Mouse (Mus musculus) urinary bladder, adult 2 months (tissue): ENCODE measurements around the gene Iltifb. TPM values are rescaled to one million over a fixed set of nuclear protein-coding genes. Genes with fewer than 3 reads are reported as not detected.
"Not testable (repeated sequence)": the region's sequence is repeated elsewhere in the genome, so short reads cannot be mapped to it uniquely, and the experiment has no call there.

ENCODE experiments used
- DNase-seq: peaks from one replicate; pipeline ENCODE4 v3.0.0; 2022; ENCODE audit warnings: low spot score
- polyA plus RNA-seq: library from polyadenylated mRNA; depleted of rRNA; stranded (reverse); fragments of >200 nt; gene quantifications from 2 replicates; pipeline ENCODE4 v1.2.3, GENCODE M21; 2012; rRNA removed

The Iltifb gene
- not detected in 2 replicates for polyA plus RNA-seq

DNA sequence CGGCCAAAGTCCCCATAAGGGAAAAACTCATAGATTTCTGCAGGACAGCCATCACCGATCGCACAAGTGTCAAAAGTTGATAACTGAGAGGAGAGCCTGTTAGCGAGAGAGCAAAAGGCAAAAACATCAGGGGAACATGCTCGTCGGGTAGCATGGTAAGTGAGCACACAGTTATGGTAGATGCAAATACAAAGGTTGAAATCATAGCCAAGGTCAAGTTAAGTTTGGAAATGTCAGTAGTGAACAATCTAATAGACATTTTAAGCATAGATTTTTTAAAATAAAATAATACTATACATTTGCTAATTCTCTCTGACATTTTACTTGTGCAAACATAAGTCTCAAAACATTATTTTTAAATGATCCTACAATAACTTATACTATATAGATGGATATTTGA, at the start of gene Iltifb:
TSS of gene Iltifb (minus strand) at position 101 of the 400 bp plus-strand sequence.
- DNase-seq = no peak

DNA sequence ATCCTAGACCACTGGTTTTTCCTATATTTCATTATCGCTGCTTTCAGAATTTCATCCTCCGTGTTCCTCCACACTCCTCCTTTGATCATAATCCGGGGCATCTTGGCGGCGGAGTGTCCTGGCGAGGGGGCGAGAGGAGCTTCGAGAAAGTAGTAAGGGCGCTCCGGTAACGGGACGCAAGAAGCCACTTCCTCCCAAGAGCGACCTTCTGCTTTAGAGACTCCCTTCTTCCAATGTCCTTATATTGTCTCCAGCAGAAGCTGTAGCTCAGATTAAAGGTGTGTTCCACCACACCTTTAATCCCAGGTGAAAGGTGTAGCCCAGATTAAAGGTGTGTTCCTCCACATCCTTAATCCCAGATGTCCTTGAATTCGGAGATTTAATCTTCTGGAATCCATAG, 48.3 kb upstream of the Iltifb start, which contains the start of gene Gm9046:
TSS of gene Gm9046 (minus strand) at position 101 of the 400 bp plus-strand sequence.
- not testable (repeated sequence) for DNase-seq

- DNase-seq = not testable (repeated sequence)
Measured at GRCm38 (mm10) chr10:118337731-118338130, 42.9 kb upstream of the Iltifb start, which contains the start of gene Gm9045. Gm9045 (minus strand) TSS chr10:118337831.

- not testable (repeated sequence) for DNase-seq
Measured at GRCm38 (mm10) chr10:118332308-118332707, 37.5 kb upstream of the Iltifb start, which contains the start of gene Gm9044. Gm9044 (minus strand) TSS chr10:118332408.

DNA sequence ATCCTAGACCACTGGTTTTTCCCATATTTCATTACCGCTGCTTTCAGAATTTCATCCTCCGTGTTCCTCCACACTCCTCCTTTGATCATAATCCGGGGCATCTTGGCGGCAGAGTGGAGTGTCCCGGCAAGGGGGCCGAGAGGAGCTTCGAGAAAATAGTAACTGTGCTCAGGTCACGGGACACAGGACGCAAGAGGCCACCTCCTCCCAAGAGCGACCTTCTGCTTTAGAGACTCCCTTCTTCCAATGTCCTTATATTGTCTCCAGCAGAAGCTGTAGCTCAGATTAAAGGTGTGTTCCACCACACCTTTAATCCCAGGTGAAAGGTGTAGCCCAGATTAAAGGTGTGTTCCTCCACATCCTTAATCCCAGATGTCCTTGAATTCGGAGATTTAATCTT, 32.0 kb upstream of the Iltifb start, which contains the start of gene Gm9040:
TSS of gene Gm9040 (minus strand) at position 101 of the 400 bp plus-strand sequence.
- not testable (repeated sequence) for DNase-seq

DNA sequence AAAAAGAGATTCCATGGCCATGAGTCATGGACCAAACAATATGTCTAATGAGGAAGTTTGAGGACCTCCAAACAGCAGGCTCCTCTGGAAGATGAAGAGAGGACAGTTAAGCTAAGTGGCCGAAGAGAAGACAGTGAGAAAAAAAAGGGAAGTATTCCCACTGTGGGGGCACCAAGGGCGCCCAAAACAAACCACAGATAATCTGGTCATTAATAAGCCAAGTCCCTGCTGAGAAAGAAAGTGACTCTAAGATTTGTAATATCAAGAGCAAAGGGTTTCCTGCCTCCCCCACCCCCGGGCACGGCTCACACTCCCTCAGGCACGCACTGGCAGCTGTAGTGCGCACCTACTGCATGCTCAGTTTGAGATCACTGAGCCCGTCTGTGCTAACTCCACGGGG, 24.2 kb upstream of the Iltifb start:
- no peak for DNase-seq

GRCm38 (mm10) chr10:118302133-118302532, 7.3 kb upstream of the Iltifb start:
- DNase-seq = not testable (repeated sequence)

DNA sequence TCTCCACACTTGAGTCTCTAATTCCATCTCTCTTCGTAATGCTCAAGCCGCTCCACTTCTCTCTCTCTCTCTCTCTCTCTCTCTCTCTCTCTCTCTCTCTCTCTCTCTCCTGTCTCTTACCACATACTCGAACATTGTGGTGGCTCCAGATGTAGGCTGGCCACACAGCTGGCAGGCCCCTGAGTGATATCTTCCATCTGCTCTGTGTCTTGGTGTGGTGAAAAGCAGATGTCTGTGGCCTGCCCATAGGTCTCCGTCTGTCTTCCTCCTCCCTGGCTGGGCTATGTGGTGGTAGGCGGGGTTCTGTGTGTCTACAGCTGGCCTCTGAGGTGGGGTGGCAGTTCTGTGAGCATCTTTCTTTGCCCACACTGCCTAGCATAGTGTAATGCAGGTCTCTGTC, 11.8 kb downstream of the Iltifb start:
- not testable (repeated sequence) for DNase-seq

DNA sequence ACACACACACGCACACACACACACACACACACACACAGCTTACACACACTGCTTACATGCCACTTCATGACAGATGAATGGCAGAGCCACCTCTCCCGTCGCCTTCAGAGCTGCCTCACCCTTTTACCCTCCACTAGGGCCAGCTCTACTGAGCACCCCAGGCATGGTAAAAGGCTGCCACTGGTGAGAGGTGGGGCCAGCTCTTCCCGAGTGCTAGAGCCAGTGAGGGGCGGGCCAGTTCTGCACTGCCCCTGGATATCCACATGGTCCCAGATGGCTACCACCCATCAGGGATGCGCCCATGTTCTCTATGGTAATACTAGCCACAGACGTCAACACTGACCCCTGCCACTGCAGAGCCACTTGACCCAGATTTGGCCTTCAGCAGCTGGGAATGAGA, 12.3 kb downstream of the Iltifb start:
- not testable (repeated sequence) for DNase-seq

DNA sequence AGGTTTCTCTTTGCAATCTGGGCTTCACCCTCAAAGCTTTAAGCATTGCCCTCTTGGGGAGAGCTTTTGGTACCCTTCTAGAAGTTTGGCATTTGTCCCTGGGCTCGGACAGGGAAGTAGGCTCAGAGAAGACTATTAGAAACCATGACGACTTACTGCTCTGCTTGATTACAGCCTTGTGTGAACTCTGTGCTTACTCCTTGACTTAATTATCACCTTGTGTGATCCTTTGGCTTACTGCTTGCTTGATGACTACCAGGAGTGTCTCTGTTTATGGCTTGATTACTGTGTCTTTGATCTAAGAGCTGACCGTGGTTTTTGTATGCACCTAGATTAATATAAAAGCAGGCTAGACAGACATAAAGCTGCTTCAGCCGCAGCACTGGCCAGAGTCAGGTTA, 16.8 kb downstream of the Iltifb start:
- DNase-seq = not testable (repeated sequence)

- not testable (repeated sequence) for DNase-seq
Measured at GRCm38 (mm10) chr10:118271416-118271815, 23.4 kb downstream of the Iltifb start.

- DNase-seq = not testable (repeated sequence)
Measured at GRCm38 (mm10) chr10:118268812-118269211, 26.0 kb downstream of the Iltifb start.

DNA sequence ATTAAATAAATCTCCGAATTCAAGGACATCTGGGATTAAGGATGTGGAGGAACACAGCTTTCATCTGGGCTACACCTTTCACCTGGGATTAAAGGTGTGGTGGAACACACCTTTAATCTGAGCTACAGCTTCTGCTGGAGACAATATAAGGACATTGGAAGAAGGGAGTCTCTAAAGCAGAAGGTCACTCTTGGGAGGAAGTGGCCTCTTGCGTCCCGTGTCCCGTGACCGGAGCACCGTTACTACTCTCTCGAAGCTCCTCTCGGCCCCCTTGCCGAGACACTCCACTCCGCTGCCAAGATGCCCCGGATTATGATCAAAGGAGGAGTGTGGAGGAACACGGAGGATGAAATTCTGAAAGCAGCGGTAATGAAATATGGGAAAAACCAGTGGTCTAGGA, 36.5 kb downstream of the Iltifb start, which contains the start of gene Gm32802:
TSS of gene Gm32802 (plus strand) at position 301 of the 400 bp plus-strand sequence.
- DNase-seq = not testable (repeated sequence)

DNA sequence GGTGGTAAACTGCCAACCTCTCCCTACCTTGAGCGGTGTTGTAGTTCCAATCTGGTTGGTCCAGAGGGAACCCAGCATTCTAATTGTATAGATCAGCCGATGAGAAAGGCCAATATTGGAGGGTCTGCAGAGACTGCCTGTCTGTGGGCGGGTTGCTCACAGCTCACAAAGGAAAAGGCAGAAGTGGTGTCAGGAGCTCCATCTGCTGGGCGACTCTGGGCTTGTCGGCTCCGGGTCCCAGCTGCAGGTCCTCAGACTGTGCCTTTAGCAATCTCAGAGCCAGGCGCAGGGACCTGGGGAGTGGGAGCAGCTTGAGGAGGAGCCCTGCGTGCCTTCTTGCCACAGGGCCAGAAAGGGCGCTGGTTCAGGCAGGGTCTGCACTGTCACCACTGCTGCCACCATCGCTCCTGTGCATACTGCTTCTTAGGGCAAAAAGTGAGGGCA, 44.0 kb downstream of the Iltifb start:
- no peak for DNase-seq

- not testable (repeated sequence) for DNase-seq
Measured at GRCm38 (mm10) chr10:118249006-118249595, 45.7 kb downstream of the Iltifb start.

GRCm38 (mm10) chr10:118240680-118241079, 54.2 kb downstream of the Iltifb start, which contains the start of gene Gm32717:
Gm32717 (minus strand) TSS chr10:118240780.
- not testable (repeated sequence) for DNase-seq

Other genes starting within 250 kb of the Iltifb start
- 8.7 and 10.7 TPM in 2 replicates for gene Mdm1, start 153.2 kb downstream of the Iltifb start, polyA plus RNA-seq
- gene Il22, start 90.1 kb downstream of the Iltifb start, polyA plus RNA-seq = not detected in 2 replicates
- gene Gm32717, start 54.3 kb downstream of the Iltifb start, polyA plus RNA-seq = 0.03 TPM in 2 replicates
- gene Gm32802, start 36.4 kb downstream of the Iltifb start, polyA plus RNA-seq = 0.03 TPM in 2 replicates
- not detected in 2 replicates for gene Gm9040, start 31.9 kb upstream of the Iltifb start, polyA plus RNA-seq
- not detected in 2 replicates for gene Gm9044, start 37.4 kb upstream of the Iltifb start, polyA plus RNA-seq
- 0.06 TPM in 1 of 2 replicates, not detected in the other for gene Gm9045, start 42.8 kb upstream of the Iltifb start, polyA plus RNA-seq
- not detected in 2 replicates for gene Gm9046, start 48.2 kb upstream of the Iltifb start, polyA plus RNA-seq
- gene Gm9048, start 53.6 kb upstream of the Iltifb start, polyA plus RNA-seq = not detected in 2 replicates
- gene Gm9049, start 59.1 kb upstream of the Iltifb start, polyA plus RNA-seq = 0.06 TPM in 1 of 2 replicates, not detected in the other
- 0.25 and 0.60 TPM in 2 replicates for gene Ifng, start 146.0 kb upstream of the Iltifb start, polyA plus RNA-seq